Mouse (Mus musculus): Measurements from ENCODE around the gene C1qtnf3. TPM values are rescaled to one million over a fixed set of nuclear protein-coding genes. Genes with fewer than 3 reads are reported as not detected.
A peak's percentile ranks its signal among the peaks of the same experiment; 100 is the strongest.

C1qtnf3 gene
- total RNA-seq (2021) (1 to 10 TPM in 1 of 2 experiments, under 1 TPM in 1; 0.63 to 1.3 TPM), polyA plus RNA-seq (2012; rRNA removed) (0.19 and 0.54 TPM in 2 replicates)
- long read RNA-seq = 0 reads

DNA sequence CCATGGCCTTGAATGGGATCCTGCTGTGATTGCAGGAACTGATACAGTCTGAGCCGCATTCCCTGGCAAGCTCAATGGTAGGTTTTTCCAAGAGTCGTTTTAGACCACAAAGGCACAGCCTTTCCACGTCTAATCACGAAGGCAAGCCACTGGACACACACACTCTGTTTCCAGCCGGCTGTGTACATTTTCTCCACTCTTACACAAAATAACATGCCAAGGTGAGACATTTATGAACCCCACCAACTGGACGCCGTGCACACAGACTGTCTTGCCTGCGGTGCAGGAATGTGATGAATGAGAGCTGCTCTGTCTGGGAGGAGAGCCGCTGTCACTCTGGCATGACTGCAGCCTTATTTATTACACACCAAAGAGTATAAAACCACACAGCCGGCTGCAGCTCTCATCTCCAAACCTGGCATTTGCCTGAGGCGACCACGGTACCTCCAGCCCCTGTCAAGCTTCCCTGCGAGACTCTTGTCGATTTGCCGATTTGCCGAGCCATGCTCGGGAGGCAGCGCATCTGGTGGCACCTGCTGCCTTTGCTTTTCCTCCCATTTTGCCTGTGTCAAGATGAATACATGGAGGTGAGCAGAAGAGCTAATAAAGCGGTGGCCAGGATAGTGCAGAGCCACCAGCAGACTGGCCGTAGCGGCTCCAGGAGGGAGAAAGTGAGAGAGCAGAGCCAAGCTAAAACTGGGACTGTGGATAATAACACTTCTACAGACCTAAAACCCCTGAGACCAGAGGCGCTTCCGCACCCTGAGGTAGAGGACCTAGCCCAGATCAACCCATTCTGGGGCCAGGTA lies at the start of gene C1qtnf3:
Gene C1qtnf3 (plus strand): TSS at position 382 of the 809 bp plus-strand sequence.
- peak; percentile 3 for DNase-seq

DNA sequence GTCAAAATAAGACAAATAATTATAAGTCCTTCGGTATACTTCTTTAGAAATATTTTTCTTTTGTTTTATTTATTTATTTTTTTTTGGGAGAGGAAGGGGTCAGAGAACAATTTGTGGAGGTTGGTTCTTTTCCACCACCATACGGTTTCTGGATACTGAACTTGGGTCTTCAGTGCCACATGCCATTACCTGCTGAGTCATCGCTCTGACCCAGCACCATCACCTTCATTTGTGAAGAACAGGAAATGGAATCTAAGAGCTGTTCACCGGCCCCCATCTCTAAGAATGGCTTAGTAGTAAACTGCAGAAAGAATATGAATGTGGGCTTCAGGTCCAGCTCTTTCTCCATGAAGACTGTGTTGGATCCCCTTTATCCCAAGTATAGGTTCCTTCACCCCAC lies 49.8 kb upstream of the C1qtnf3 start:
- DNase-seq = no peak

DNA sequence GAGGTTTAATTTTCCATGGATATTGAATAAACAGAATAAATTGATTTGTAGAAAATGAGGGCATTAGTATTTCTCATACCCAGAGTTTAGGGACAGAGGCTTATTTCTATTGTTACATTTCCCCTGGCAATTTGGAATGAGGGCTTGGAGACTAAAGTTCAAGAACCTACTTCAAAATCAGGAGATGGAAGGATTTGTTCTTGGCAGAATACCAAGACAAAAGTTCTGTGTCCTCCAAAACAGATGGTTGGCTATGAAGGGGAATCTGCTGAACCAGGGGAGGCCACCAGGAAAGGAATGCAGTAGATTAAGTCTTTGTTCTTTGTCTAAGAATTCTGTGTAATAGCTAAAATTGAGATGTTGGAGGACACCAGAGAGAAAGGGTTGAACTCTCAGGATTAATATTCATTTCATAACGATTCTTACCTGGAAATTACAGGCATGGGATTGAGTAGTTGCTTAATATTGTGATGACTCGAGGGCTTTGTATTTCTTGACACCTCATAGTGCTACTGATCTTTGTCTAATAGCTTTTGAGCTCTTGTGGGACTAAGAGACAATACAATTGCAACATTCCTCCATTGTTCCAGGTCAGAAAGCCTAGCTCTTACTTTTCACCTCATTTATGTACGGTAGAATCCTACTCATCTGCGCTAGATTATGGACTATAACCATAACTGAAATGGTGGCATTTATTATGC lies 35.4 kb upstream of the C1qtnf3 start:
- no peak for DNase-seq

GRCm38 (mm10) chr15:10917312-10917660 lies 34.8 kb upstream of the C1qtnf3 start:
- DNase-seq = no peak

GRCm38 (mm10) chr15:10920212-10920611 lies 31.9 kb upstream of the C1qtnf3 start:
- no peak for DNase-seq

DNA sequence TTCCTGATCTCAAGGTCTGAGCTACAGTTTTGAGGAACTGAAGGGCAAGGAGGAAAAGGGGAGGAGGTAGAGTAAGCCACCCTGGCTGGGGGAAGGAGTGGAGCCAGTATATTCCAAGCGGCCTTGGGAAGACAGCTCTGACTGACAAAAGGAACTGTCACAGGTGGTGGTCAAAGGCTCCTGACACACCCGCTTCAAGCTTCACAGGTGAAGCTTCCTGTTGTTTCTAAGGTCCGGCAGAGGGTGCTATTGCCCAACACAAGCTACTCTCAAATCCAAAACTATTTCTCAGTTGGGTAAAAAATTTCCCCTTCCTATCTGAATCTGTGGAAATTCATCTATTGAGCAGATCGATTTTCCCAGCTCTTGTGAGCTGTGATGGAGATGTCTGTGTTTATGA lies 31.1 kb upstream of the C1qtnf3 start:
- DNase-seq = no peak

- no peak for DNase-seq
These were observed 30.1 kb upstream of the C1qtnf3 start for GRCm38 (mm10) chr15:10922061-10922460.

DNA sequence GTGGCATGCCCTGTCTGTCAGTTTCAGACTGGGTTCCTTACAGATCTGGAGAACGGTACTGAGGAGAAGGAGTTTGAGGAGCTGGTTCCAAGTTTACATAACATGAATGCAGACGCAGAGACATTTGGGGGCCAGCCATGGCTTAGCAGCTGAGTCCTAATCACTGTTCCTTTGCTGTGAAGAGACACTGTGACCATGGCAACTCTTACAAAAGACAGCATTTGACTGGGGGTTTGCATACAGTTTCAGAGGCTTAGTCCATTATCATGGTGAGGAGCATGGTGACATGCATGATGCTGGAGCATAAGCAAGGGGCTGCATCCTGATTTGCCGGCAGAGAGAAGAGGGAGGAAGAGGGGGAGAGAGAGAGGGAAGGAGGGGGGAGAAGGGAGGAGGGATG lies 29.6 kb upstream of the C1qtnf3 start:
- DNase-seq = no peak

GRCm38 (mm10) chr15:10923076-10923995 lies 28.8 kb upstream of the C1qtnf3 start:
- DNase-seq = no peak

DNA sequence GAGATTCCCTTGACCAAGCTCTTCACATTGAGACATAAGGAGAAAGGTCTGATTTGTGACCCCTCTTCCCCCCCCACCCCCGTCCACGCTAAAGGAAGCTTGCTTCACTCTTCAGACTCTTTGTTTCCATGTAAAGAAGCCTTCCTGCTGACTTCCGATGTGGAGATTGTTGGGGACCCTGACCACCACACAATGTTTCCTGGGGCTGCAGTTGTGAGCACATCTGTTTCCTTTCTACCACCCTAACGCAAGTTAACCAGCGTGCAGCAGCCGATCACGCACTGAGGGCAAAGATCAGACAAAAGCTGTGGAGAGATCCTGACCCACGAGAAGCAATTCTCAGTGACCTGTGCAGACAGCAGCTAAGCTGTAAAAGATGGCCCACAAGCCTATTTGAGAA lies 24.8 kb upstream of the C1qtnf3 start:
- DNase-seq = no peak

DNA sequence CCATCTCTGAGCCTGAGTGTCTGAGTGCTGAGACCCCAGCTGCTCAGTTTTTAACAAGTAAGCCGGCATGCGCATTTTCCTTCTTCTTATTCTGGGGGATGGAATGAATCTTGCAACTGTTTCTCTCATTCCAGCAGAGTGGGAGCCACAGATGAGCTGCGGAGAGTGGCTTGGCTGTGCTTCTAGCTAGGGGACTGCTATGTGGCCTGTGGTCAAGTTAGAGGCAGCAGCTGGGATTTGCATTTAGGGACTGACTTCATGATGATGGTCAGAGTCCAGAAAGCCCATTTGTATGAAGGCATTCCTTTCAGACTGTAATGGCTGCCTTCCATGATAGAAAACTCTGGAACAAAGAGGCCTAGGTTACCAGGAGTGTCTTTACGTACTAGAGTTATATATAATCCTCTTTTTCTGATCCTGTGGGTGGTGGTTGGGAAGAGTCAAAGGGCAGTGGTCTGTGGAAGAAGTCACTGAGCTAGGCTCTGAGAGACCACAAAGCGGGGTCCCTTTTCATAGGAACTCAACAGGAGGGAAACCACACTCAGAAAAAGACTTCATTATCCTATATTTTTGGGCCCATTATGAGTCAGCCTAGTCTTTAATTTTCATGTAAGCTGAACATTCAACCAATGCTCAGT lies 23.4 kb upstream of the C1qtnf3 start:
- DNase-seq = no peak

DNA sequence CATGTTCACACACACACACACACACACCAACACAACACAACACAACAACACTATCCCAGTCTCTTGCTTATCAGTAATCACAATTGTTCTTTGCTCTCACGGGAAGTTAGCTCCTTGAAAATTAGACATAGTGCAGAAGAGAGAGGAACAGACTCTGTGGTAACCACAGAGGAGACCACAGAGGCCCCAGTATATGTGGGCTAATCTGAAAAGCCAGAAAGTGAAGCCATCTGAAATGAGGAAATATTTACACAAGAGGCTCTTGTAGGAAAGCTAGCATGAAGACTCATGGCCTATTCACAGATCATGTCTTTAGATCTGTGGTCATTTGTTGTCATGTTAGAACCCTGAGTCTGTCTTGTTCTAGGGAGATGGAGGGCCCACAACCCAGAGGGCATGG lies 18.2 kb upstream of the C1qtnf3 start:
- no peak for DNase-seq

GRCm38 (mm10) chr15:10940148-10941108 lies 11.7 kb upstream of the C1qtnf3 start:
- no peak for DNase-seq

GRCm38 (mm10) chr15:10941901-10942300 lies 10.2 kb upstream of the C1qtnf3 start:
- DNase-seq = no peak

GRCm38 (mm10) chr15:10947852-10948251 lies 4.3 kb upstream of the C1qtnf3 start:
- no peak for DNase-seq

DNA sequence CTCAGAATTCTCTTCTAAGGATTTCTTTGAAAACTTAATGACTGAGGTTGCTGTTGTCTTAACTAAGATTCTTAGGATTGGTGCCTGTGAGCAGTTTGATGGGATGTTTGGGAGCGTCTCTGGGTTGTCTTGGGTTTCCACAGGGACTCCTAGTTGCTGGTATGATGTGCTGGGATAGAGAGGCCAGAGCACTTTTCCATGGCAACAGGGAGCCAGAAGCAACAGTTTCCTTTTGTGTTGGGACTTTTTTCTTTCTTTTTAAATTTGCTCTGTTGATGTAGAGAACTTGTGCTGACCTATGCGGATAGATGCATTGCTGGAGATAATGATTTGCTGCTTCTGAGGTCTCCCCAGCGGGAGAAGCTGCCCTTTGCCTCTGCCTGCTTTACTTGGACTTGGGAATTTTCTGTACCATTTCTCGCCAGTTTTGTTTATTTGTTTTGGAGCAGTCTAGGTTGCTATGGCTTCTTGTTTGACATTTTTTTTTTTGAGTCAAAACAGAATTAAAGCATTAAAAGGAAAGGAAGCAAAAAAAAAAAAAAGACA lies 701 bp downstream of the C1qtnf3 start:
- DNase-seq = no peak

GRCm38 (mm10) chr15:10953465-10953864 lies 1.3 kb downstream of the C1qtnf3 start:
- no peak for DNase-seq

DNA sequence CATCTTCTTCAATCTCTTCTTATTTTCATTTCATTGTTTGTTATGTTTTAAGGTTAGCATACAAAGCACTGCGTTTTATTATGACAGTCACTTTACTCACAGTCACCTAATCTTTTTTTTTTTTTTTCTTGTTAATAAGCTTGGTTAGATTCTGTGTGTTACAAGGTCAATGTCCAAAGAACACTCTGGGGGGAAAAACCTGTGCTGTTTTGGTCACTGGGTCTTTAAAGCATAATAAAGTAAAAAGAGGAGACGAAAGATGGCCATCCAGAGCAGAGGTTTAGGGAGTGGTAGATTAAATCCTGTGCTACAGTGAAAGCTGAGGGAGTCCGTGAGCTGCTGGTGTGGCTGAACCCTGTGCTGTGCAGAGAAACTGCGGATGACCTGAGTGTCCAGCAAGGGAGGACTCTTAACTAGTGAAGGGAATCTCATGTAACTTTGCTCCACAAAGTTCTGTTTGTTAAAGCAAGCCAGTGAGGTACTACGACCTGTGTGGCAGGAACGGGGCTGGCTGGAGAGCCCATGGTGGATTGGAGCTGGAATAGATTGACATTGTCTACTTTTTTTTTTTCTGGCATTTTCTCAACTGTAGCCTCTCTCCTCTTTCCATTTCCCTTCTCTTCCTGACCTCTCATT lies 2.4 kb downstream of the C1qtnf3 start:
- no peak for DNase-seq

- no peak for DNase-seq
These were observed 3.0 kb downstream of the C1qtnf3 start for GRCm38 (mm10) chr15:10955156-10955555.

DNA sequence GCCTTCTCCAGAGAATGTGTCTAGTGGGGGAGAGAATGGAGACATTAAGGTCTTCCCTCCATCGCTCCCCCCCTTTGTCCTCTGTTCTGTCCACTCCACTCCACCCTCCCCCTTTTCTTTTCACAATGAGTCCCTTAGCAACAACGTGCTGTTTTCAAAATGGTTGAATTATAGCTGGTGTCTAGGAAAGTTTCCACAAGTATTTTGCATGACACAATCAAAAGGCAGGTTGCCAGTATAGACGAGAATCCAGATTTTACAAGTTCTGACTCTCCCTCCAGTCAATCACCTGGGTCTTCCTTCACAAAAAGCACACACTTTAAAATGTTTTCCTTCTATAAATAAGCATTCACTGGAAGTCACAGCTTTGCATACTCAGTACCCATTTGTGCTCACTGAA lies 4.6 kb downstream of the C1qtnf3 start:
- no peak for DNase-seq
